Mouse (Mus musculus) kidney, adult 9 months (tissue): ENCODE data around the gene Abraxas1.
A peak's percentile ranks its signal among the peaks of the same experiment; 100 is the strongest.

ENCODE experiments used
- DNase-seq: peaks from one replicate; pipeline ENCODE4 v3.0.0; 2022

Gene Abraxas1

GRCm38 (mm10) chr5:100821375-100821774 is 610 bp upstream of the Abraxas1 start:
- no peak for DNase-seq

GRCm38 (mm10) chr5:100819568-100820480 is 941 bp downstream of the Abraxas1 start:
- DNase-seq, result peak; percentile 19

GRCm38 (mm10) chr5:100818341-100818740 is 2.4 kb downstream of the Abraxas1 start:
- DNase-seq, result no peak

- peak; percentile 94 for DNase-seq
Measured at GRCm38 (mm10) chr5:100798165-100798860, 22.5 kb downstream of the Abraxas1 start, which contains the start of the genes Helq and Mrps18c. TSS of gene Helq (minus strand) at chr5:100798598. TSS of gene Mrps18c (plus strand) at chr5:100798627.

GRCm38 (mm10) chr5:100794084-100794483 is 26.7 kb downstream of the Abraxas1 start:
- DNase-seq, result no peak

- peak; percentile 8 for DNase-seq
Measured at GRCm38 (mm10) chr5:100792261-100792660, 28.5 kb downstream of the Abraxas1 start.

GRCm38 (mm10) chr5:100787527-100787926 is 33.2 kb downstream of the Abraxas1 start:
- DNase-seq, result no peak

GRCm38 (mm10) chr5:100779002-100779401 is 41.8 kb downstream of the Abraxas1 start:
- no peak for DNase-seq

- no peak for DNase-seq
Measured at GRCm38 (mm10) chr5:100776900-100777299, 43.9 kb downstream of the Abraxas1 start.

- no peak for DNase-seq
Measured at GRCm38 (mm10) chr5:100775778-100776404, 44.9 kb downstream of the Abraxas1 start.

- DNase-seq, result no peak
Measured at GRCm38 (mm10) chr5:100771575-100771974, 49.2 kb downstream of the Abraxas1 start.

- DNase-seq, result no peak
Measured at GRCm38 (mm10) chr5:100766026-100766425, 54.7 kb downstream of the Abraxas1 start.

GRCm38 (mm10) chr5:100761736-100762135 is 59.0 kb downstream of the Abraxas1 start:
- DNase-seq, result no peak

GRCm38 (mm10) chr5:100760049-100760663 is 60.6 kb downstream of the Abraxas1 start:
- no peak for DNase-seq

GRCm38 (mm10) chr5:100758121-100758520 is 62.6 kb downstream of the Abraxas1 start:
- no peak for DNase-seq
